Mouse (Mus musculus) kidney, embryonic 14.5 days (tissue): ENCODE results near the gene Apoa5. TPM values are rescaled to one million over a fixed set of nuclear protein-coding genes. Genes with fewer than 3 reads are reported as not detected.

Experiments
- ATAC-seq: fragments of 200-750 bp; cut with Nextera tagmentation; 2 replicates; pipeline ENCODE4 v1.8.0; 2017; ENCODE audit warnings: moderate number of reproducible peaks, mild to moderate bottlenecking, moderate TSS enrichment, moderate library complexity; ENCODE audit not compliant: low FRiP score, low TSS enrichment
- H3K27ac ChIP-seq: fragments of 300-500 bp; sonication (generic); 2 replicates; pipeline ENCODE4 v1.5.1; 2014; ENCODE audit warnings: low read depth, mild to moderate bottlenecking, low read length, moderate library complexity, mixed read lengths
- H3K27me3 ChIP-seq: fragments of 300-500 bp; sonication (generic); 2 replicates; pipeline ENCODE4 v1.6.1; 2014; ENCODE audit warnings: mild to moderate bottlenecking, low read length; ENCODE audit not compliant: control insufficient read depth, insufficient read depth
- H3K36me3 ChIP-seq: fragments of 300-500 bp; sonication (generic); 2 replicates; pipeline ENCODE4 v1.6.1; 2014; ENCODE audit warnings: low read length, mixed read lengths; ENCODE audit not compliant: control insufficient read depth, insufficient read depth
- H3K4me1 ChIP-seq: fragments of 300-500 bp; sonication (generic); 2 replicates; pipeline ENCODE4 v1.6.1; 2014; ENCODE audit warnings: low read length, mixed read lengths; ENCODE audit not compliant: control insufficient read depth, insufficient read depth
- H3K4me2 ChIP-seq: fragments of 300-500 bp; sonication (generic); replicated peaks from 2 replicates; pipeline ENCODE4 v1.6.1; 2014; ENCODE audit warnings: low read depth, mild to moderate bottlenecking, low read length
- H3K4me3 ChIP-seq: fragments of 300-500 bp; sonication (generic); 2 replicates; pipeline ENCODE4 v1.5.1; 2014; ENCODE audit warnings: mild to moderate bottlenecking, low read length
- H3K9ac ChIP-seq: fragments of 300-500 bp; sonication (generic); 2 replicates; pipeline ENCODE4 v1.6.1; 2014; ENCODE audit warnings: low read depth, mild to moderate bottlenecking, low read length, moderate library complexity
- H3K9me3 ChIP-seq: fragments of 300-500 bp; sonication (generic); 2 replicates; pipeline ENCODE4 v1.6.1; 2016; ENCODE audit warnings: low read length; ENCODE audit not compliant: control insufficient read depth
- WGBS: fragments of 180-500 bp; shearing (Covaris S2); extraction: QIAGEN DNeasy Blood & Tissue Kit; methylation state at CpG from one replicate; pipeline ENCODE4 v1.1.7; 2014; 5-methylcytosine and 5-hydroxymethylcytosine counted together
- polyA plus RNA-seq: library from polyadenylated mRNA; unstranded; fragments of >200 nt; fragmentation: Nextera tagmentation; extraction: Ambion mirVana; gene quantifications from 2 replicates; pipeline ENCODE4 v1.2.1, GENCODE M21; 2014

The Apoa5 gene
- polyA plus RNA-seq, 1 experiment from 2014 or later: not detected

DNA sequence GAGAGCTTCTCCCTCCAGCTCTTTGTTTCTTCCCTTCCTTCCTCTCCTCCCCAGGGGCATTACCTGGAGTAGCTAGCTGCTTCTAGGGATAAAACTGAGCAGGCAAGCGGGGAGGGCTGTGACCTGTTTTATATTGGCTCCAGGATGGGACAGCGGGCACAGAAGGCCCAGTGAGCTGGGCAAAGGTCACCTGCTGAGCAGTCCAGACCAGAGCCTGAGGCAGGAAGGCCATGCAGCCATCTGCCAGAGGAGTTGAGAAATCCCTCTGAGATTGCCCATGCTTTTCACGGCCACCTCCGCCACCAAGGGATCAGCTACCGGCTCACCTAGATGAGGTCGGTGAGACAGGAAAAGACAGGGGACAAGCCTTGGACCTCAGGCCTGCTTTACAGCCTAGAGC, 33.2 kb upstream of the Apoa5 start:
- H3K9me3 ChIP-seq: no peaks in the 10 kb centered on the region
- H3K4me2 ChIP-seq: no peak overlapping the region
- 84% methylated on average over 6 of the region's 6 CpGs for WGBS
- no peak overlapping the region for H3K9ac ChIP-seq
- H3K36me3 ChIP-seq: no peaks in the 10 kb centered on the region
- no peak for ATAC-seq
- H3K4me1 ChIP-seq: 0 out of 2 replicates have a peak, but pooled peaks cover 3% of the 10 kb centered on the region
- no peak overlapping the region for H3K4me3 ChIP-seq
- H3K27me3 ChIP-seq: no peaks in the 10 kb centered on the region
- H3K27ac ChIP-seq: no peak overlapping the region

DNA sequence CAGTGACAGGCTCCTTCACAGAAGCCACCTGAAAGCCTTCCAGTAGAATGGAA, 33.0 kb upstream of the Apoa5 start, which contains the start of gene Apoc3:
Gene Apoc3, minus strand, starts transcription at position 41 of the 53 bp plus-strand sequence.
- H3K9me3 ChIP-seq: no peaks in the 10 kb centered on the region
- H3K27me3 ChIP-seq: no peaks in the 10 kb centered on the region
- H3K27ac ChIP-seq: no peak within 1 kb of the TSS
- H3K4me2 ChIP-seq: no peak within 1 kb of the TSS
- ATAC-seq: no peak
- H3K4me3 ChIP-seq: no peak within 1 kb of the TSS
- H3K9ac ChIP-seq: no peak within 1 kb of the TSS
- no peaks in the 10 kb centered on the region for H3K36me3 ChIP-seq
- H3K4me1 ChIP-seq: 0 out of 2 replicates have a peak, but pooled peaks cover under 1% of the 10 kb centered on the region

DNA sequence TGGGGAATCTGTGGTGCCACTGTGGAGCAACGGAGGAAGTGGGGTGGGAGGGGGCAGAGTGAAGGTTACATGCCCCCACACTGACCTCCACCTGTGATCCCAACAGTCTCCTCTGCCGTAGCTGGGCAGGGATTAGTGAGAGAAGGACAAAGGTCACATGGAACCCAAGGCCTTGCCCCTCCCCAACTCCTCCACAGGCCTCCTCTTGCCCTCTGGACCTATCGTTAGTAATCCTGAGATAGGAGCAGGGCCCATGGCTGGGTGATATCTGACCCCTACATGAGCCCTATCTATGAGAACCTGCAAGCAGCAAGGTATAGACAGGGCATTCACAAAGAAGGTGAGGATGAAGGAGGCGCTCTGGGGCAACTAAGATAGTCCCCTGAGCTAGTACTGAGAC, 32.8 kb upstream of the Apoa5 start:
- 53% methylated on average over 4 of the region's 4 CpGs for WGBS
- H3K4me1 ChIP-seq: no peaks in the 10 kb centered on the region

DNA sequence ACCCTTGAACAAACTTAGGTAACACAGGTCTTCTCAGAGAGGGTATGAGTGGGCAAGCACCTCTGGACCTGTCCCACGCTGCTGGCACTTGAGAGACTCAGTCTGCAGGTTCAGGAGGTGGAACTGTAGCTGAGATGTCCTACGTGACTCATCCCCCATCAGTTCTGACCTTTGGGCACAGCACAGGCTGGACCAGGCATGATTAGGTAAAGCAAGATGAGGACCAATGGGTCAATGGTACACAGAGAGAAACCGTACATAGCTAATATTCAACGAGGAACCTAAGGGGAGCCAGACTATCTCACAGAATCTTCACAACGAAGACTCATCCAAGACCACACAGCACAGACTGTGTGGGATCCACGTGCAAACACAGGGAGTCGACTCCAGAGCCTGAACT, 29.6 kb upstream of the Apoa5 start:
- Histone ChIP-seq H3K4me3 (no peak overlapping the region), H3K36me3 (no peaks in the 10 kb centered on the region), H3K4me1 (no peaks in the 10 kb centered on the region), H3K9ac (no peak overlapping the region), H3K4me2 (no peak overlapping the region), H3K9me3 (no peaks in the 10 kb centered on the region), H3K27me3 (no peaks in the 10 kb centered on the region), H3K27ac (no peak overlapping the region)
- whole genome bisulfite sequencing: 89% methylated on average over 7 of the region's 7 CpGs
- ATAC-seq: no peak

More for the DNA sequence above, 32.8 kb upstream of the Apoa5 start:
- Histone ChIP-seq H3K4me2 (no peak overlapping the region), H3K27ac (no peak overlapping the region), H3K36me3 (no peaks in the 10 kb centered on the region), H3K27me3 (no peaks in the 10 kb centered on the region), H3K4me3 (no peak overlapping the region), H3K9me3 (no peaks in the 10 kb centered on the region), H3K9ac (no peak overlapping the region)
- ATAC-seq: no peak

DNA sequence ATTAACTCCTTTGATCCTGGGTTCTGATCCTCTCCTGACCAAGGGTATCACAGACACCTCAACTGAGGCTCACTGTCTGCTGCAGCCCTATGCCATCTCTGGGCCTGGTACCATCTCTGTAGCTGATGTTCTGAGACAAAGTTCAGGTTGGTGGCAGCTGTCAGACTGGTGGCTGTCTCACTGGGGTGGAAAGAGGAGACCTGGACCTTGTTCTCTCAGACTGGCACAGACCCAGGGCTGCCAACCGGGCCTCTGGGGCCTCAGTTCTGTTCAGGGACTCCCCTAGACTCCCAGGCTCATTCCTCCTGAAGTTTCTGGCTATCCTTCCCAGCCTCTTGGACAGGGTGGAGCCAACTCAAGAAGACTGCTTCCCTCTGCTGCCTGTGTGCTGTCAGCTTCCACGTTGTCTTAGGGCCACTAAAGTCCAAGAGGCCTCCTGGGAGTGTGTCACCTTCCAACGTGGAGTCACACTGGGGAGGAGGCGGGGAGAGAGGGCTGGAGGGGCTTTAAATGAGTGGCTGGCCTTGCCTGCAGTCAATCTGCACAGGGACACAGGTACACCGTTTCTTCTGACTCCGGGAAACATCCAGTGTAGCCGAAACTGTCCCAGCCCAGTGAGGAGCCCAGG, 27.8 kb upstream of the Apoa5 start, which contains the start of gene Apoa4:
Gene Apoa4, plus strand, starts transcription at position 171 of the 628 bp plus-strand sequence.
- Histone ChIP-seq H3K27me3 (no peaks in the 10 kb centered on the region), H3K9ac (no peak within 1 kb of the TSS), H3K9me3 (no peaks in the 10 kb centered on the region), H3K4me1 (no peaks in the 10 kb centered on the region), H3K27ac (no peak within 1 kb of the TSS), H3K4me3 (no peak within 1 kb of the TSS), H3K4me2 (no peak within 1 kb of the TSS), H3K36me3 (no peaks in the 10 kb centered on the region)
- WGBS: 54% methylated on average over 7 of the region's 7 CpGs
- no peak for ATAC-seq

DNA sequence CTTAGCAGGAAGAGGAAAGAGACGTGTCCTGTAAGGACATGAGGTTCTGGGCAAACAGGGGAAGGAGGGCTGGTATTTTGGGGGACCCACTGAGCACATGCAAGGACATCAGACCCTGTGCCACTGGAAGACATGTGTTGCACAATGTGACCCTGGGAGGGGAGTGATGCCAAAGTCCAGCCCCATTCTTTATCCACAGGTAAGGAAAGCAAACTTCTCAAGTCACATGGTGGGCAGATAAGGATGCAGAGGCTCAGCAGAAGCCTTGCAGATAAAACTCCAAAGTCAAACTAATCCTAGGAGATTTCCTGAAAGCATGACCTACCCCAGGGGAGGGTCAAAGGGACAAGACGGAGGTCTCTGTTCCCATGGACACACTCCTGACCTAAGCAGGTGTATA, 26.6 kb upstream of the Apoa5 start:
- ATAC-seq: no peak
- no peaks in the 10 kb centered on the region for H3K9me3 ChIP-seq
- H3K4me3 ChIP-seq: no peak overlapping the region
- H3K27ac ChIP-seq: no peak overlapping the region
- H3K27me3 ChIP-seq: no peaks in the 10 kb centered on the region
- H3K4me2 ChIP-seq: no peak overlapping the region
- H3K4me1 ChIP-seq: no peaks in the 10 kb centered on the region
- no peaks in the 10 kb centered on the region for H3K36me3 ChIP-seq
- WGBS: 78% methylated on average over 2 of the region's 2 CpGs
- no peak overlapping the region for H3K9ac ChIP-seq

DNA sequence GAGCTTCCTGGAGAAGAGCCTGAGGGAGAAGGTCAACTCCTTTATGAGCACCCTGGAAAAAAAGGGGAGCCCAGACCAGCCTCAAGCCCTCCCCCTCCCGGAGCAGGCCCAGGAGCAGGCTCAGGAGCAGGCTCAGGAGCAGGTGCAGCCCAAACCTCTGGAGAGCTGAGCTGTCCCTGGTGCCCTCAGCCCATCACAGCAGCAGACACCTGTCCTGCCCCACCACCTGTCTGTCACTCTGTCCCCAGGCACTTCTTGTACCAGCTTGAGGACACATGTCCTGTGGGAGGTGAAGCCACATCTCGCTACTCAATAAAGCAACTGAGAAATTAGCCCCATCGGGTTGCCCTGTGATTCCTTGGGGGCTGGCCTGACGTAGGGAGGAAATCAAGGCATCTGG, 25.3 kb upstream of the Apoa5 start:
- ATAC-seq: no peak
- H3K36me3 ChIP-seq: no peaks in the 10 kb centered on the region
- H3K4me2 ChIP-seq: no peak overlapping the region
- no peaks in the 10 kb centered on the region for H3K9me3 ChIP-seq
- H3K4me3 ChIP-seq: no peak overlapping the region
- H3K9ac ChIP-seq: no peak overlapping the region
- no peak overlapping the region for H3K27ac ChIP-seq
- no peaks in the 10 kb centered on the region for H3K4me1 ChIP-seq
- WGBS: 57% methylated on average over 4 of the region's 4 CpGs
- H3K27me3 ChIP-seq: no peaks in the 10 kb centered on the region

DNA sequence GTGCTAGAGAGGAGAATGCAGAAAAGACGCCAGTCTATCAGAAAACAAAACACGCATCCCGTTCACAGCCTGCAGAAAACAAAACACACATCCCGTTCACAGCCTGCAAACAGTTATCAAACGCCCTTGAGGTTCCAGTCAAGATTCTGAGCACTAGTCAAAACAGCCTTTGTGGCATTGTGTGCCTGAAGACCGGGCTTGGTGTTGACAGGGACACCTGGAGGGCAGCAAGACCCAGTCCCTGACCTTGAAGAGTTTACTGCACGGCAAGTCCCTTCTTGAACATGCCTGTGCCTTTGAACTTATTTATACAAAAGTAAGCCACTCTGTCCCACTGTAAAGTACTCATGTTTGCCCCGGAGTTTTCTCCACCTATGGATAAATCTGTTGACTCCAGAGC, 24.8 kb upstream of the Apoa5 start:
- H3K9me3 ChIP-seq: no peaks in the 10 kb centered on the region
- no peaks in the 10 kb centered on the region for H3K36me3 ChIP-seq
- no peak overlapping the region for H3K27ac ChIP-seq
- ATAC-seq: no peak
- no peak overlapping the region for H3K4me2 ChIP-seq
- no peak overlapping the region for H3K4me3 ChIP-seq
- 54% methylated on average over 8 of the region's 8 CpGs for WGBS
- H3K9ac ChIP-seq: no peak overlapping the region
- H3K27me3 ChIP-seq: no peaks in the 10 kb centered on the region
- no peaks in the 10 kb centered on the region for H3K4me1 ChIP-seq

DNA sequence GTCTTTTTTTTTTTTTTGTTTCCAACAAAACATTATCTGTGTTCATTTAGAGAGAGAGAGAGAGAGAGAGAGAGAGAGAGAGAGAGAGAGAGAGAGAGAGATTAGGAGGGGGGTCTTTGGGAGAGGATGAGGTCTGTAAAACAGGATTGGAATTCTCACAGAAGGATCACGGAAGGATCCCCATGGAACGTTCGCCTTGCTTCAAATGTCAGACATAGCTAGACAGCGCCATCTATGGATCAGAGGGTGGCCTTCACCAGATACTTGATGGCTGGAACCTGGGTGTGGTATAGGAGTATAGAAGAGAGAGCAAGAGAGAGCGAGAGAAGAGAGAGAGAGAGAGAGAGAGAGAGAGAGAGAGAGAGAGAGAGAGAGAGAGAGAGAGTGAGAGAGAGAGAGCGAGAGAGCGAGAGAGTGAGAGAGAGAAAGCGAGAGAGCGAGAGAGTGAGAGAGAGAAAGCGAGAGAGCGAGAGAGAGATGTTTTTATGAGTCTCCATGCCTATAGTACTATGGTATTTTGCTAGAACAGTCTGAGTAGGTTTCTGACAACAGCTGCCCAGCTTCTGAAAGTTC, 21.6 kb upstream of the Apoa5 start:
- Histone ChIP-seq H3K9ac (no peak overlapping the region), H3K4me1 (no peaks in the 10 kb centered on the region), H3K36me3 (no peaks in the 10 kb centered on the region), H3K4me3 (no peak overlapping the region), H3K4me2 (no peak overlapping the region), H3K27me3 (no peaks in the 10 kb centered on the region), H3K9me3 (no peaks in the 10 kb centered on the region), H3K27ac (no peak overlapping the region)
- 0 out of 2 replicates have a peak, but pooled peaks have one; percentile 55 for ATAC-seq
- 25% methylated on average over 11 of the region's 11 CpGs for WGBS
